Mouse (Mus musculus): ENCODE results near the gene Pask.
A peak's percentile ranks its signal among the peaks of the same experiment; 100 is the strongest.
"Not testable (repeated sequence)": the region's sequence is repeated elsewhere in the genome, so short reads cannot be mapped to it uniquely, and the experiment has no call there.

The Pask gene

DNA sequence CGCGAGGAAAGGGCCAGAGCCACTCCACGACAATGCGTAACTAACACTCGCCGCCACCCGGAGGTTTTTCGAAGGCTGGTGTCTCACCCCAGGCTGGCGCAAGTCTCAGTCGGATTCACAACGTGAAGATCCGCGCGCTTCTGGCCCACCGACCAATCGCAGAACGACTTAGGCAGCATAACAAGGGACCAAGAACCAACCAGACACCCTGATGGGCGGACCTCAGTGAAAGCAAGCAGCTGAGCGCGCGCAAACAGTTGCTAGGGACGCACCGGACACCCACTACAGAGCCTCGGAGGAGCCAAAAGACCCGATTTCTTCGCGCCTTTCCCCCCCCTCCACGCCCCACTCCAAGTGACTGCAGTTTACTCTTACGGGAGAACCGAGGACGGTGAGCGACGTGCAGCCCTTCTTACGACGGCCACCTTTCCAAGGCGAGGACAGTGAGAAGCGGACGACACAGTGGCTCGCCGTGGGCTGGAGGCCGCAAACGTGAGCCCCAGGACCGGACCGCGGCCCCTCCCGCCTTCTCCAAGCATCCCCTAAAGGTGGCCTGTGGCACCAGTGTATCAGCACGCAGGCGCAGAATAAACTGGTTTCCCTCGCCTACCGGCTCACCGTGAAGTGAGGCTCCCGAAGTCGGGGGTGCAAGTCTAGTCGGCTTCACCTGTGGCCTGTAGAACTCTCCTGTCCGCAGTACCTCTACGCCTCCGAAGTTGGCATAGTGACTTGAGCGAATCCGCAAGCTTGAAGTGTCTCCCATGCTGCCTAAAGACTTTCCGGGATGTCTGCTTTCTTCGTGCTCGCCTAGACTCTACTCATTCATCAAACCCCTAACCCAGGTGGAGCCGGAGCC, at the start of gene Pask, which contains the start of gene Ppp1r7:
TSS of gene Pask (minus strand) at position 835 of the 856 bp plus-strand sequence.
TSS of gene Ppp1r7 (plus strand) at position 207 of the 856 bp plus-strand sequence.
- DNase-seq (ENCODE audit: low read depth, low spot score), result peak; percentile 95

DNA sequence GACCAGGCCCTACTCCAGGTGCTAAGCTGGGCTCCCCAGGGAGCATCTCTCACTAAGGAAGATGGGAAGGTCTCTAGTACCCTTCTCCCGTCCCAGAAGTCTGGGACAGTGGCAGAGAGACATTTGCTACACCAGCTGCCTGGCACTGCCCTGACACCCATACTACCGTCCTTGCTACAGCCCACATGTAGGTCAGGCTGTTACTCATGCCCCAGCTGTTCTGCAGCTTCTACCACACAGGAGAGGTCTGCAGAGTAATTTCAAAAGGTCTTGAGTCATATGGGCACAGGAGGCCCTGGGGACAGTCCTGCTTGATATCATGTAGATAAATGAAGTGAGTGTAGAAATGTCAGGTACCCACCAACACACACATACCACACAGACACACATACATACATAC, 45.6 kb upstream of the Pask start:
- DNase-seq (ENCODE audit: low read depth, low spot score), result no peak

DNA sequence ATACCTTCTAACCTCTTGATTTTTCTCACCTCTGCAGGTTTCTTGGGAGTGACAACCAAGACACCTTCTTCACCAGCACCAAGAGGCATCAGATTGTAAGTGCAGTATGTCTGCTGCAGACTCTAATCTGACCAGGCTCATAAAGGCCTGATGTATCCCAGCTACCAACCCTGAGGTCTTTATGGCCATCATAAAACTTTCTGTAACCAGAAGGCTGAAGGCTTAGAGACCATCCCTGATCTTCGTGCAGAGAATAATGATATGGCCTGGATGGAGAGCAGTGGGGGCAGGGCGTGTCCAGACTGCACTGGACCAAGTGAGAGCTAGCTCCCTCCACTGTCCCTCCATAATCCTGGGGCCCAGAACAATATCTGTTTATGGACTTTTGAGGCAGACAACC, 43.9 kb upstream of the Pask start:
- no peak for DNase-seq (ENCODE audit: low read depth, low spot score)

DNA sequence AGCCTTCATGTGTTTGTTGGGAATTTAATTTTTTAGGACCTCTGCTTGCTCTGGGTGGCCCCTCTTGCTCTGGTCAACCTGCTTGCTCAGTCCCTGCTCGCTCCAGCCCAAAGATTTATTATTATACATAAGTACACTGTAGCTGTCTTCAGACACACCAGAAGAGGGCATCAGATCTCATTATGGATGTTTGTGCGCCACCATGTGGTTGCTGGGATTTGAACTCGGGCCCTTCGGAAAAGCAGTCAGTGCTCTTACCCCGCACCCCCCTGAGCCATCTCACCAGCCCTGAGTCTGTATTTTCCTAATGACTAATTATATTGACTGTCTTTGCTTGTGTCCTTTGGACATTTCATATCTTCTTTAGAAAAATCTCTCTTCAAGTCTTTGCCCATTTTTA, 35.8 kb upstream of the Pask start:
- DNase-seq (ENCODE audit: low read depth, low spot score), result no peak

DNA sequence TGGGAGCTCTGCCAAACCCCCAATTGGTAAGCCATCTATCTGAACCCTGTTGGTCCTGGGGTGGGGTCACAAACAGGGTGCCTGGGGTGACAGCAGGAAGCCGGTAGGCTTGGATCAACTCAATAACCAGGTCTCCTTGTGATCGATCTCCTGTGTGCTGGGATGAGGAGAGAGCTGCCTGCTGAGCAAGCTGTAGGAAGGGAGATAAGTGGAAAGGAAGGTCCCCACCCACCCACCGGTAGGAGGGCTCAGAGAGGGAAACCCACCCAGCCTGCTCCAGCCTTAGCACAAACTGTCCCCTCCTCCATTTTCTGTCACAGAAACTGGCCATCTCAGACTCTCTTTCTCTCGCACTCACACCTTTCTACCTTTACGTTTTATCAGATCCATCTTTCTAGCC, 34.0 kb upstream of the Pask start:
- DNase-seq (ENCODE audit: low read depth, low spot score), result no peak

DNA sequence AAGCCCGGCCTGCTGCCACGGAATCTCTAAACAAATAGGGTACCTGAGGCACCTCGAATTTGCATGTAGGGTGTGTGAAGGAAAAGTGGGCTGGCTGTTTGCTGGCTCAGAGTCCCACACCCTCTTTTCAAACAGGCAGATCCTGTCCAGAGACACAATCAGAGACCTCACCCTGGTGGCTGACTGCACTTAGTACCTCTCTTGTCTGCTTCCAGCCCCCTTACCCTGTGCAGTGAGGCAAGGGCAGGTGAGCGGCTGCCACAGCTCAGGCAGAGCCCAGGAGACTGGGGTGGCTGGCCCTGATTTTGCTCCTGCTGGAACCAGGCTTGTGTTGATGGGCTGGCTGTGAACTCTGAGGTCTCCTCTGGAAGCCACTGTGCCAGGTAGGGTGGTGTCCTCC, 30.4 kb upstream of the Pask start, which contains the start of gene Ano7:
TSS of gene Ano7 (plus strand) at position 266 of the 400 bp plus-strand sequence.
- no peak for DNase-seq (ENCODE audit: low read depth, low spot score)

DNA sequence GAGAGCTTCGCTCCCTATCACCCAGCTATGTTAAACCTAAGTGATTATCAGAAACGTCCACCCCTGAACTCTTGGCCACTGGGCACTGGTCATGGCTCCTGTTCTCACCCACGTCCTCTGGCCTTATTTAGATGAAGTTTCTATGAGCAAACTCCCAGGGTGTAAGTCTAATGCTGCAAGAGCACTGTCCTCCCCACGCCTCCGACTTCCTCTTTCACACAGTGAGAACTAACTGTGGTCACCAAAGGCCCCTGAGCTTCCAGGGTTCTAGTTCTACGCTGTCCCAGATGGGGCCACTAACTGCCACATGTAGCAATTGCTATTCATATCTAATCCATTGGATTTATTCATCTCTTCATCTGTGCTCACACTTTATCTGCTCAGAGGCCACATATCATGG, 22.4 kb upstream of the Pask start:
- no peak for DNase-seq (ENCODE audit: low read depth, low spot score)

DNA sequence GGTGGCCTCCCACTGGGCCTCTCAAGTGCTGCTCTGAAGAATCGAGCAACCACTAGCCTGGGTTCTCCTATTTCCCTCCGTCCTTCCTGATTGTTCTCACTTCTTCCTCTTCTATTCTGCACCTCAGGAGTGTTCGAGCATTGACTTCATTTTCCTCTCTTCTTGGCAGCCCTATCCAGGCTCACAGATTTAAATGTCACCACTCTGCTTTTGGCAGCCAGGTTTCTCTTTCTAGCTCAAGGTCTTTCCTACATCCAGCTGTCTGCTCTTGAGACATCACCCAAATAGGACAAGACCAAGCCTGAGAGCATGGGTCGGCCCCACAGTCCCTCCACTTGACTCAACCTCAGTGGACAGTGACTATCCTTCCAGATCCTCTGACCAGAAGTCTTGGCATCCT, 19.4 kb upstream of the Pask start:
- no peak for DNase-seq (ENCODE audit: low read depth, low spot score)

DNA sequence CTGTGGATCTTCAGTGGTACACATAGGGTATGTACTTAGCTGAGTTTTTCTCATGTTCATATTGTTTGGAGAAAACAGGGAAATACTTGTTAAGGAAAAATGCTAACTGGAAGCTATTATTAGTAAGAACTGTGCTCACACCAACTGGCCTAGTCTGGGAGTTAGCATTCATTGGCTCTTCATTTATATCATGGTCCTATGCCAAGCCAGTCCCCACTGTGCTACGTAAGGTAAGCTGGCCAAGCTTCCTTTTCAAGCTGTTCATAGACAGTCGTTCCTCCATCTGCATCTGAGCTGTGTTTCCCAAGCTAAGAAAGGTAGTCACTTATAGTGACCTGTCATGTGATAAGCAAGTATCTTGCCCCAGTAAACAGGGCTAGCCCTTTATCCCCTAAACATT, 9.4 kb upstream of the Pask start:
- no peak for DNase-seq (ENCODE audit: low read depth, low spot score)

DNA sequence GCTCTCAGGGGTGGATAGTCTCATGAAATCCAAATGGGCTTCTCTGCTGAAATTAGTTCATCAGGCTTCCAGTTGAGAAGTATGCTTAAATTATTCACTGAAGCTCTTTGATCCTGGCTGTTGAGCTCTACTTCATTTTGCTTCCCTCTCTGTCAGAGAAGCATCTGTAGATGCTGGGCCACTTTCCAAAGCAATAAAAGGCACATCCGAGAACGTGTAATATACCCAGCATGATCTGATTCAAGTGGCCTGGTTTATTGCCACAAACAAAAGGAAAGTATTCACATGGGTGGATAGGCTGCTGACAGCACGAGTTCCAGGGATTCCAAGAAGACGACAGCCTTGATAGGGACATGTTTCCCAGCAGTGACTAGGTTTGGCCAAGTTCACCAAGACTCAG, 6.4 kb upstream of the Pask start:
- no peak for DNase-seq (ENCODE audit: low read depth, low spot score)

DNA sequence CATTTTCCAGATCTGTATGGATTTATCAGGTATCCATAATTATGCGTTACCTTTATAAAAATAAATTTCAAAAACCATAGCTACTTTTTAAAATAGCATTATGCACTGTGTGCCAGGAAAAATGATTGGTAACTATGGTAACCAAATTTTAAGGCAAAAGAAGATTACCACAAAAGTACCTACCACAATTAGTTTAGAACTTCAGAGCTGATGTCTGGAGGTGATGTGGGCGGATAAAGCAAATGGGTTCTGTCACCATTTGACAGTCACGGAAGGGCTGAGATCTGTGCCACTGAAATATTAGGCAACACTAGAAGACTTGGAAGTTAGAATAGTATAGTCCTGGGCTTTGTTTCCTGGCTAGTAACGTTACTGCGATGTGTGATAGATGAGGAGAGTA, 3.9 kb upstream of the Pask start:
- DNase-seq (ENCODE audit: low read depth, low spot score), result no peak

DNA sequence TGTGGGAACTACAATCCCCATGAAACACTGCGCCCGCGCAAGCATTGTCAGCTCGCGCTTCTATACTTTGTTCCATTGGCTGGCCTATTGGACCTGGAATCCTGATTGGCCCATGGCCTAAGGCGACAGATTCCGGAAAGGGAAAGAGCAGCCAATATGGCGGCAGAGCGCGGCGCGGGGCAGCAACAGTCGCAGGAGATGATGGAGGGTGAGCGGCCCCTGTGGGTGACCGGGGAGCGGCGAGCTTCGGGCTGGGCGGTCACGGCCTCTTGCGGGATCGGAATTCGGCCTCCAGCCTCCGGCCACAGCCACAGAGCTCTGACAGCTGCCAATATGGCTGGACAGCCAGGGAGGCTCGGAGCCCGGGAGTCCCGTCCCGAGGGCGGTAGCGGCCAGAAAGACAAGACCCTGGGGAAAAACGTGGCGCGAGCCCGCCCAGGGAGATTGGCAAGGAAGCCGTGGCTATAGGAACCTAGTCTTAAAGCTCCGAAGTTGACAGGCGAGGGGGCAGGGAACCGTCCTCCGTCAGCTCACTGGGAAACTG, 294 bp upstream of the Pask start:
- DNase-seq (ENCODE audit: low read depth, low spot score), result peak; percentile 91

DNA sequence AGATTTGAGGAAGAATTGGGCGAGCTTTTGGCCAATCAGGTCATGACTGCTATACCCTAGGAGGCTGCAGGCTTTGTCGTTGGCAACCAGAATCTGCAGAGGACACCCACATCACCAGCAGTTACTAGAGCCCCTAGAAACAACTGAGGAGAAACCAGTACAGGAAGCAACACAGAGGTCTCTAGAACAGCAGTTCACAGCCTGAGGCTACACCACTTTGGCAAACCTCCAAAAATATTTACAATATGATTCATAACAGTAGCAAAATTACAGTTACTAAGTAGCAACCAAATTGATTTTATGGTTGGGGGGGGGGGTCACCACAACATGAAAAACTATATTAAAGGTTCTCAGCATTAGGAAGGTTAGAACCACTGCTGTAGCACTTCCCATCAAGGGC, 8.7 kb downstream of the Pask start:
- no peak for DNase-seq (ENCODE audit: low read depth, low spot score)

DNA sequence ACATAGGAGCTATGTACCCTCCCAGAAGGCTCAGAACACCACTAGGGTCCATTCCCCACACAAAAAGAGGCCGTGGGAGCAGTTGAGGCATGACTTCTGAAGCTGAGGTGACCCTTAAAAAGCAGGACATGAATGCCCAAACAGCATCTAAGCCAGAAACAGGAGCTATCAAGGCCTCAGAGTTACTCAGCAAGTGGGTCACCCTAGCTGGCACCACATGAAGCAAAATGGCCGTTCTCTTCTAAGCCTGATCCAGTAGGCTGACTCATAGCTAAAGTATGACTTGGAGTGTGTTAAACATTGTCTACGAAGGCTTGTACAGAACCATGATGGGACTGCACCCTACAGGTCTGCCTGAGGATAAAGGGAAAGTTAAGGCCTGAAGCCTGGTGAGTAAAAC, 16.8 kb downstream of the Pask start:
- DNase-seq (ENCODE audit: low read depth, low spot score), result no peak

DNA sequence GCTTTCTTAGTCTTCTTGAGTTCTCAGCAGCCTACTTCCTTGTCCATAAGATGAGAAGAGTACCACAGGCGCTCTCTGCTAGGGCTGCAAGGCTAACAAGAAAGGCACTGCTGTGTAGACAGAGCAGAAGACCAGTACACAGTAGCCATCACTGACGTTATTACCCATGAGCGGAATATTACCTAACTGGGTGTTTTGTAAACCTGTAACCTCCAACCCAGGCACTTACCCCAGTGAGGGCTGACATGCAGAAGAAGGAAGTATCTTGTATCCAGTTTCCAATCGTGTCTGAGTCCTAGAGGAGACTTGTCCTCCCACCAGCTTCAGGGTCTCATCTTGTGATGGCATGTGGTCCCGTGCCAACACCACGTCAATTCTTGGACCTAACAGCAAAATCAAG, 19.3 kb downstream of the Pask start:
- no peak for DNase-seq (ENCODE audit: low read depth, low spot score)

DNA sequence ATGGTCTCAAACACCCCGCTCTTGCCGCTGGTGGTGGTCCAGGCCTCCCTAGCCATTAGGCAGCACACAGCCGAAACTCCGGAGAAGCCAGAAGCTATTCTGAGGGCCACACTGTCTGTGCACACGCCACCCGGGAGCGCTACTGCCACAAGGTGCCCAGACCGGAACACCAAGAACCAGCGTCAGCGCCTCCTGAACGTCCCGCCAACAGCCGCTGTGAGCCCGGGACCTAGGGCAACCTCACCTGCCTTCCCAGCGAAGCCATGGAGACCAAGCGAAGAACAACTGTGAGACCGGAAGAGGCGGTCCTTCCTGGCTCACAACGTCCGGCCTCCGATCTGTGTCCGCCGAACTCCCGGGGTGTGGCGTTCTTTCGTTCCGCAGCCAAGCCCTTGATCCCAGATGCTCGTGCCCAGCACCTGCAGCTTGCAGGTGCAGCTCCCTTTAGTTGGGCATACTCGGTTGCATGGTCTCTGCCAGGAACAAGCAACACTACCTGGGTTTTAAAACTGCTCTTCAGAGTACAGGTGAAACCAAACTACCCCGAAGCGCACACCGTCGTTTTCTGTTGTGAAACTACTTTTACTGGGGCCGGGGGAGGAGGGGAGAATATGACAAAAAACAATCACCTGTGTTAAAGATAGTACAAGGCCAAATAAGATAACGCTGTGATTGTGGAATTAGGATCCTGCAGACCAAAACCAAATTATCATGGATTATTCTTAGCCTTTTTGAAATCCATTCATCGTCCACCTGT, 37.5 kb downstream of the Pask start, which contains the start of gene Mterf4:
TSS of gene Mterf4 (minus strand) at position 335 of the 757 bp plus-strand sequence.
- peak; percentile 75 for DNase-seq (ENCODE audit: low read depth, low spot score)

DNA sequence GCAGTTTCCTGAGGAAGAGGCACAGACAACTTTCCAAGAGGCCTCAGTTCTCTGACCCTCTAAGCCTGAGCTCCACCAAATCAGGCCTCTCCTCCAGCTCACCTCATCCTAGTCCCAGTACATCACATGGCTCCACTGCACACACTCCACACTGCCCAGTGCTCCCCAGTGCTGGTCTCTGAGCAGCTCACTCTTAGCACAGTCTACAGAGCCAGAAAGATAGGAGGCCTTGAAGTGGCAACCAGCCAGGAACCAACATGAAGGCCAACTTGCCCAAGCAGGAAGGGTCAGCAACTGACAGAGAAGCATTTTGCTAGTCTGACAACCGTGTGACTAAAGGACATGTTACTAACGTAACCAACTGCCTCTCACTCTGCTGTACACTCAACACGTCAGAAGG, 42.7 kb downstream of the Pask start:
- no peak for DNase-seq (ENCODE audit: low read depth, low spot score)

DNA sequence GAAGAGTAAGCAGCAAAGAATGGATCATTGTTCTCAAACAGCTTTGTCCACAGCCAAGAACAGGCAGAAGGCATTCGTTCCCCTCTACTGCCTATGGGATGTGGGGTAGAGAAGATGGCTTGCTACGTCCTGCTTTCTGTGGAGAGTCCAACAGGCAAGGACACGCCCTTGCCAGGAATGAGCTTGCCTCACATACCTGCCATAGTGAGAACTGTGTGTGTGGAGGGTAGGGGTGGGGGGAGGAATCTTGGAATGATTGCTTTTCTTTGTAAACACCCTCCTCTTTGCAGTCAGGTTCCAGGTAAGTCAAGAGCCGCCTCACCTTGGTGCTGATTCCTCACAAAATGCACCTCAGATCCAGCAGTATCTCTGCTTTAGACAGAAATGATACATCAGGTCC, 43.5 kb downstream of the Pask start:
- no peak for DNase-seq (ENCODE audit: low read depth, low spot score)

DNA sequence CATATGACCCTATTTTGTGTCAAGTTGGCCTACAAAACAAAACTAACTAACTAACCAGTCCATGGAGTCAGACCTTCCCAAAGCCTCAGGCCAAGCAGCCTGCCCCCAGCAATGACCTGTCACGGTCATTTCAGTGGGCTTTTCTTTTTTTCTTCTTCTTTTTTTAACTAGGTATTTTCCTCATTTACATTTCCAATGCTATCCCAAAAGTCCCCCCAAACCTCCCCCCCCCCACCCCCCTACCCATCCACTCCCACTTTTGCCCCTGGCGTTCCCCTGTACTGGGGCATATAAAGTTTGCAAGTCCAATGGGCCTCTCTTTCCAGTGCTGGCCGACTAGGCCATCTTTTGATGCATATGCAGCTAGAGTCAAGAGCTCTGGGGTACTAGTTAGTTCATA, 48.8 kb downstream of the Pask start:
- not testable (repeated sequence) for DNase-seq (ENCODE audit: low read depth, low spot score)

DNA sequence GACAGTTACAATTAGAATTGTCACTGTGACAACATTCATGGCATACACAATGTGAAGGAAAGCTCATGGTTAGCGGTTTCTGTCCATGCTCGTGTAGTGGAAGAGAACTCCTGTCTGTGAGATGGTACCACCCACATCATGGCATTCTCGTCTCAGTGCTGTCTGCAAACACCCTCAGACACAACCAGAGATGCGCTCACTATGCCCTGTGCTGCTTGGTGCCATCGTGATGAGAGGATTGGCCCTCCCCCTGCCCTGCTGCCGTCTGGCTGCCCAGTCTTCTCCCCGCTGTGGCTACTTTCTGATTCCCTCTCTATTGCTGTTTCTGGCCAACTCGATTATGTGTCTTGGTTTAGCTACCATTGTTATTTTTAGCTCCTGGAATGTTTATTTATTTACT, 51.3 kb downstream of the Pask start:
- no peak for DNase-seq (ENCODE audit: low read depth, low spot score)

DNA sequence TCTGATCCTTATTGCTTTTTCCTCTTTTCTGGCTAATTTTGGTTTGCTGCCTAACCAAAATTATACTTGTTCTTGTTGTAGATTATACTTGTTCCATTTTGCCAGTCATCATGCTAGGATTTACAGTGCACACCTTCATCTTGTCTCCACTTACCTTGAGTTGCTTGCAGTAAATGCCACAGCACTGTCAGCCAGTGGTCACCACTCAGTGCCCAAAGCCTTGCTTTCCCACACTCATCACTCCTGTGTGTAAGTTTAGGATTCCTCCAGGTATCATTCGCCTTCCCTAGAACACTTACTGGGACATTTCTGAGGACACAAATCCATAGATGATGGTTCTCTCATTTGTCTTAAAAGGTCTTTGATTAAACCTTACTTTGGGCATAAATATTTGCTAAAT, 51.7 kb downstream of the Pask start:
- no peak for DNase-seq (ENCODE audit: low read depth, low spot score)

DNA sequence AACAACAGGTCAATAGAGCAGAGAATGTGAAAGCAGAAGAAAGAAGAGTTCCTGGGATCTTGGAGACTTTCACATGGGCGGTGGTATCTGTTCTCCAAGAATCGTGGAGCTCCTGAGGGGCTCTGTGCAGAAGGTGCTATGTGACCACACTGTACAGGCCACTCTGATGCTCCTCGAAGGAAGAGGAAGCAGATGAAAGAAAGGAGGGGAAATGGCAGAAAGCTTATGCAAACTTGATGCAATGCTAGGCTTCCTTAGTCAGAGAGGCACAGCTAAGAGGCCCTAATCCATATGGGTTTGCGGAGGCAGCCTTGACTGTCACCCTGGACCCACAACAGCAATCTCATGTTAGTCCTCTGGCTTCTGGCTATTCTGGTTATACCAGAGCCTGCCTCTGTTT, 52.3 kb downstream of the Pask start:
- DNase-seq (ENCODE audit: low read depth, low spot score), result no peak

All from embryo, embryonic 11.5 days (tissue).